Mouse (Mus musculus) forebrain, embryonic 15.5 days (tissue): Measurements from ENCODE around the gene Ccdc22. TPM values are rescaled to one million over a fixed set of nuclear protein-coding genes. Genes with fewer than 3 reads are reported as not detected.

Experiments
- ATAC-seq: fragments of 200-750 bp; cut with Nextera tagmentation; replicated peaks from 2 replicates; pipeline ENCODE4 v1.8.0; 2017; ENCODE audit warnings: mild to moderate bottlenecking, moderate TSS enrichment, moderate library complexity
- H3K27ac ChIP-seq: fragments of 300-500 bp; sonication (generic); replicated peaks from 2 replicates; pipeline ENCODE4 v1.5.1; 2015; ENCODE audit warnings: mild to moderate bottlenecking, inconsistent platforms
- H3K27me3 ChIP-seq: fragments of 300-500 bp; sonication (generic); 2 replicates; pipeline ENCODE4 v1.6.1; 2015; ENCODE audit warnings: inconsistent platforms
- H3K36me3 ChIP-seq: fragments of 300-500 bp; sonication (generic); 2 replicates; pipeline ENCODE4 v1.6.1; 2015; ENCODE audit warnings: mild to moderate bottlenecking, inconsistent platforms
- H3K4me1 ChIP-seq: fragments of 300-500 bp; sonication (generic); 2 replicates; pipeline ENCODE4 v1.6.1; 2015; ENCODE audit warnings: inconsistent platforms
- H3K4me2 ChIP-seq: fragments of 300-500 bp; sonication (generic); replicated peaks from 2 replicates; pipeline ENCODE4 v1.6.1; 2015; ENCODE audit warnings: mild to moderate bottlenecking, inconsistent platforms
- H3K4me3 ChIP-seq: fragments of 300-500 bp; sonication (generic); 2 replicates; pipeline ENCODE4 v1.5.1; 2015; ENCODE audit warnings: mild to moderate bottlenecking, inconsistent platforms
- H3K9ac ChIP-seq: fragments of 300-500 bp; sonication (generic); replicated peaks from 2 replicates; pipeline ENCODE4 v1.6.1; 2015; ENCODE audit warnings: mild to moderate bottlenecking, inconsistent platforms
- H3K9me3 ChIP-seq: fragments of 300-500 bp; sonication (generic); 2 replicates; pipeline ENCODE4 v1.6.1; 2016; ENCODE audit warnings: inconsistent platforms
- WGBS: fragments of 180-500 bp; shearing (Covaris S2); methylation state at CpG from one replicate; pipeline ENCODE4 v1.1.7; 2015; ENCODE audit warnings: mixed read lengths; 5-methylcytosine and 5-hydroxymethylcytosine counted together
- polyA plus RNA-seq: library from polyadenylated mRNA; unstranded; fragments of >200 nt; fragmentation: Nextera tagmentation; extraction: Ambion mirVana; gene quantifications from 2 replicates; pipeline ENCODE4 v1.2.1, GENCODE M21; 2015

The Ccdc22 gene
- polyA plus RNA-seq, result 40.5 and 42.4 TPM in 2 replicates

- Histone ChIP-seq H3K9me3 (no peaks in the 10 kb centered on the region), H3K27ac (peak within 1 kb of the TSS; percentile 60), H3K4me3 (peak within 1 kb of the TSS; percentile 53), H3K4me1 (peaks cover 10% of the 10 kb centered on the region), H3K4me2 (peak within 1 kb of the TSS; percentile 45), H3K9ac (peak within 1 kb of the TSS; percentile 58), H3K36me3 (no peaks in the 10 kb centered on the region), H3K27me3 (no peaks in the 10 kb centered on the region)
- WGBS, result 20% methylated on average over 28 of the region's 28 CpGs
- peak; percentile 94 for ATAC-seq
Observed at GRCm38 (mm10) chrX:7604879-7605574, at the start of gene Ccdc22. TSS of gene Ccdc22 (minus strand) at chrX:7605517.

DNA sequence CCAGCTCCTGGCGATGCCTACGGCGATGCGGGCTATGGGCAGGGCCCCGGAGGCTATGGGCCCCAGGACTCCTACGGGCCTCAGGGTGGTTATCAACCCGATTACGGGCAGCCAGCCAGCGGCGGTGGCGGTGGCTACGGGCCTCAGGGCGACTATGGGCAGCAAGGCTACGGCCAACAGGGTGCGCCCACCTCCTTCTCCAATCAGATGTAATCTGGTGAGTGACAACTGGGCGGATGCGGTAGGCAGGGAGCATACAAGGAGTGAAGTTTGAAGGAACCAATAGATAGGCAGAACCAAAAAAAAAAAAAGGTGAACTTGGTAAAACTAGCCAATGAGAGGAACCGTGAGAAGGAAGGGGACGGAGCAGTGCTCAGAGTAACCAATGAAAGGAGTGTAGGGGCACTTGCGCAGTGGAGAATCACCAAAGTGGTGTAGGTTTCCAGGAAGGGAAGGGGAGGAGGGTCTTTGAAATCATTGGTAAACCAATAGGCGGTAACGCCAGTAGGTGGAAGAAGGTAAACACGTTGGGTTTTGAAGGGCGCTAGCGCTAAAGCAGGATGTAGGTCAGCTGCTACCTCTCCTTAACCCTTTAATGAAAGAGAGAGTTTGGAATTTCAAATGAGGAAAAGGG lies 43.5 kb upstream of the Ccdc22 start:
- WGBS, result 20% methylated on average over 25 of the region's 25 CpGs

GRCm38 (mm10) chrX:7645349-7645748 lies 40.0 kb upstream of the Ccdc22 start:
- Histone ChIP-seq H3K9ac (no peak overlapping the region), H3K4me2 (no peak overlapping the region), H3K4me3 (no peak overlapping the region), H3K27ac (no peak overlapping the region), H3K36me3 (peaks cover 8% of the 10 kb centered on the region; the same call in 1 of the 2 replicates), H3K9me3 (no peaks in the 10 kb centered on the region), H3K27me3 (no peaks in the 10 kb centered on the region), H3K4me1 (peaks cover 18% of the 10 kb centered on the region)
- no peak for ATAC-seq
- WGBS, result 9% methylated on average over 5 of the region's 5 CpGs

More for the DNA sequence above, 43.5 kb upstream of the Ccdc22 start:
- ATAC-seq, result peak; percentile 97
- H3K9me3 ChIP-seq, result no peaks in the 10 kb centered on the region
- H3K9ac ChIP-seq, result peak overlapping the region; percentile 49
- peaks cover 13% of the 10 kb centered on the region; the same call in 1 of the 2 replicates for H3K36me3 ChIP-seq
- peak overlapping the region; percentile 42 for H3K4me3 ChIP-seq
- peaks cover 12% of the 10 kb centered on the region; the same call in 1 of the 2 replicates for H3K4me1 ChIP-seq
- H3K27ac ChIP-seq, result peak overlapping the region; percentile 80
- no peaks in the 10 kb centered on the region for H3K27me3 ChIP-seq
- peak overlapping the region; percentile 52 for H3K4me2 ChIP-seq

DNA sequence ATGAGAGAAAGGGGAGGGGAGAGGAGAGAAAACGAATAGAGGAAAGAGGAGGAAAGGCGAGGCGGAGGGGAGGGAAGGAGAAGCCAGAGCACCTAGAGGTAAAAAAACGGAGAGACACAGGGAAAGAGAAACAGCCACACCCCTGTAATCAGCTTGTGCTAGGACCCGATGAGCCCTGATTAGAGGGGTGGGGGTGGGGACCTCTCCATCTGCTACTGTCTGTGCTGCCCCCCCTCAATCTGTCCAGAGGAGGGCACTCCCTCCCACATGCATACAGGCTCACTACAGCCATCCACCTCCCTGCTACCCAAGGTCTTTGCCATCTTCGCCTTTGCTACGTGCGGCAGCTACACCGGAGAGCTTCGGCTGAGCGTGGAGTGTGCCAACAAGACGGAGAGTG lies 35.5 kb upstream of the Ccdc22 start:
- peak overlapping the region; percentile 22 for H3K4me3 ChIP-seq
- no peaks in the 10 kb centered on the region for H3K27me3 ChIP-seq
- H3K4me2 ChIP-seq, result peak overlapping the region; percentile 54
- 53% methylated on average over 10 of the region's 12 CpGs for WGBS
- H3K36me3 ChIP-seq, result peaks cover 8% of the 10 kb centered on the region; the same call in 1 of the 2 replicates
- 0 out of 2 replicates have a peak, but pooled peaks have one; percentile 15 for ATAC-seq
- 0 out of 2 replicates have a peak overlapping the region, but pooled peaks have one; percentile 4 for H3K27ac ChIP-seq
- peaks cover 11% of the 10 kb centered on the region for H3K4me1 ChIP-seq
- H3K9me3 ChIP-seq, result no peaks in the 10 kb centered on the region
- H3K9ac ChIP-seq, result peak overlapping the region; percentile 23

- H3K4me3 ChIP-seq, result peak overlapping the region; percentile 60
- peak overlapping the region; percentile 86 for H3K27ac ChIP-seq
- H3K36me3 ChIP-seq, result peaks cover 6% of the 10 kb centered on the region; the same call in 1 of the 2 replicates
- WGBS, result 22% methylated on average over 13 of the region's 13 CpGs
- no peaks in the 10 kb centered on the region for H3K9me3 ChIP-seq
- peak overlapping the region; percentile 67 for H3K9ac ChIP-seq
- peaks cover 11% of the 10 kb centered on the region for H3K4me1 ChIP-seq
- H3K27me3 ChIP-seq, result no peaks in the 10 kb centered on the region
- peak overlapping the region; percentile 54 for H3K4me2 ChIP-seq
- peak; percentile 26 for ATAC-seq
Observed at GRCm38 (mm10) chrX:7639536-7640325, 34.4 kb upstream of the Ccdc22 start.

- Histone ChIP-seq H3K4me3 (peak within 1 kb of the TSS; percentile 60), H3K36me3 (no peaks in the 10 kb centered on the region; the same call in 1 of the 2 replicates), H3K27ac (peak within 1 kb of the TSS; percentile 86), H3K4me2 (peak within 1 kb of the TSS; percentile 54), H3K27me3 (no peaks in the 10 kb centered on the region), H3K9me3 (no peaks in the 10 kb centered on the region), H3K9ac (peak within 1 kb of the TSS; percentile 67), H3K4me1 (peaks cover 11% of the 10 kb centered on the region)
- WGBS, result 11% methylated on average over 42 of the region's 42 CpGs
- peak; percentile 87 for ATAC-seq
Observed at GRCm38 (mm10) chrX:7638401-7639091, 33.2 kb upstream of the Ccdc22 start, which contains the start of gene Syp. TSS of gene Syp (plus strand) at chrX:7638471.

DNA sequence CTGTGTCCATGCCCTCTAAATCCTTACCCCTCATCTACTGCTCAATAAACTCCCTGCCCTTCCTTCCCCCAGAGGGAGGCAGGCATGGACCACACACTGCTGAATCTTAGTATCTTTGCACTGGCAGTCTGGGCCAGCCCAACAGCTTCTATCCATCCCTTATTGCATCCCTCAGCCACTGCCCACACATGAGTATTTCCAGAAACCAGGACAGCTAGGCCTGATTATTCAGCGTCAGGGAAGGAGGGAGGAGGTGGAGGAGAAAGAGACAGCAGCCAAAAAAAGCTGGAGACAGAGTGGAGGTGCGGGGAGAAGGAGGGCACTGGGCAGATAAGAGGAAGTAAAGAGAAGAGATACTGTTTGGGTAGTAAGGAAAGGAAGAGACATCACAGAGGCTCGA lies 29.8 kb upstream of the Ccdc22 start:
- 75% methylated on average over 3 of the region's 3 CpGs for WGBS
- no peak for ATAC-seq
- no peaks in the 10 kb centered on the region for H3K9me3 ChIP-seq

GRCm38 (mm10) chrX:7632560-7632959 lies 27.2 kb upstream of the Ccdc22 start:
- Histone ChIP-seq H3K9me3 (no peaks in the 10 kb centered on the region), H3K36me3 (no peaks in the 10 kb centered on the region), H3K4me2 (no peak overlapping the region), H3K27ac (no peak overlapping the region), H3K27me3 (no peaks in the 10 kb centered on the region), H3K4me3 (no peak overlapping the region), H3K4me1 (no peaks in the 10 kb centered on the region), H3K9ac (no peak overlapping the region)
- WGBS, result 91% methylated on average over 6 of the region's 6 CpGs
- no peak for ATAC-seq

More for the DNA sequence above, 29.8 kb upstream of the Ccdc22 start:
- no peak overlapping the region for H3K9ac ChIP-seq
- peaks cover 5% of the 10 kb centered on the region; the same call in 1 of the 2 replicates for H3K4me1 ChIP-seq
- H3K27ac ChIP-seq, result no peak overlapping the region
- no peaks in the 10 kb centered on the region for H3K36me3 ChIP-seq
- no peaks in the 10 kb centered on the region for H3K27me3 ChIP-seq
- no peak overlapping the region for H3K4me3 ChIP-seq
- H3K4me2 ChIP-seq, result no peak overlapping the region

DNA sequence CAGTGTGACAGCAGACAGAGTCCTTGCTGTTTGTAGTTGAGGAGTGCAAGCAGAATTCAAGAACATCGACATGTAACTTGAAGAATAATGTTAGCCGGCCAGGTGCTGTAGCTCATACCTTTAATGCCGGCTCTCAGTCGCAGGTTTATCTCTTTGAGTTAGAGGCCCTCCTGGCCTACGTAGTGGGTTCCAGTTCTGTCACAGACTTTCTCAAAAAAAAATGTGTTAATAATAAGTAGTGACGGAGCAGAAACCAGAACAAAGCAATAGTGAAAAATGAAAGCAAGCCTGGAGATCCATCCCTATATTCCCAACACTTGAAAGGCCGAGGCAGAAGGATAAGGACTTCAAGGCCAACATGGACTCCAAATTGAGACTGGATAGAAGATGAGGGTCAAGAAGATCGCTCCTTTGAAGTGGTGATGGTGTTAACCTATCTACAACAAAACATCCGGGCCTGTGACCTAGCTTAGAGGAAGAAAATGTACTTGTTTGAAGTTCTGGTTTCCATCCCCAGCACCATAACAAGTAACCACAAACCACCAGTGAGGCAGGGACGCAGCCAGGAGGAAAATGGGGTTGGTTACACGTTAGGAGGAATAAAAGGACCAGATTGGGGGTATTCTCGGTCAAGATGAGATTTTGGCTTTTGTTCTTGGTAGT lies 12.7 kb upstream of the Ccdc22 start:
- H3K4me2 ChIP-seq, result no peak overlapping the region
- no peaks in the 10 kb centered on the region for H3K9me3 ChIP-seq
- no peaks in the 10 kb centered on the region for H3K36me3 ChIP-seq
- H3K27me3 ChIP-seq, result no peaks in the 10 kb centered on the region
- 83% methylated on average over 12 of the region's 12 CpGs for WGBS
- ATAC-seq, result no peak
- H3K27ac ChIP-seq, result no peak overlapping the region
- H3K4me1 ChIP-seq, result no peaks in the 10 kb centered on the region
- no peak overlapping the region for H3K4me3 ChIP-seq
- H3K9ac ChIP-seq, result no peak overlapping the region

DNA sequence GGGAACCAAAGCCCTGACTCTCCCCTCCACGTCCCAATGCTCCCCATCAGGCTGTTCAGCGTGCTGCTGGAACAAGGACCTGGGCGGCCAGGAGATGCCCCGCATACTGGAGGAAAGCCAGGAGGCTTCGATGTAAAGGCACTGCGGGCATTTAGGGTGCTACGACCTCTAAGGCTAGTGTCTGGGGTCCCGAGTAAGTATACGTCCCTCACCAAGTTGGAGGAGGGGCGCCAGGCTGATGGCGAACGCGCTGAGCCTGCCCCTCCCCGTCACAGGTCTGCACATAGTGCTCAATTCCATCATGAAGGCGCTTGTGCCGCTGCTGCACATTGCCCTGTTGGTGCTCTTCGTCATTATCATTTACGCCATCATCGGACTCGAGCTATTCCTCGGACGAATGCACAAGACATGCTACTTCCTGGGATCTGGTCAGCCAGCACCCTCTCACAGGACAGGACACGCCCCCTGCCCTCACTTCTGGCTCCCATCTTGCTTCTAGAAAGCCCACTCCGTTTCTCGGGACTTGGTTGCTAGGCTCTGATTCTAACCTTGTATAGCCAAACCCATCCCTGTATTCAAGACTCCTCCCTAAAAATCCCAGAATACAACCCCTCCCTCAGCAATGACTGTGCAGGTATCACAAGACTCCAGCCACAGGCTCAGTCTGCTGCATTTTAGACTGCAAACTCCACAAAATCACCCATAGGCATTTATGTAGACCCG lies 5.4 kb upstream of the Ccdc22 start:
- H3K9ac ChIP-seq, result peak overlapping the region; percentile 49
- ATAC-seq, result peak; percentile 77
- H3K36me3 ChIP-seq, result no peaks in the 10 kb centered on the region
- H3K27me3 ChIP-seq, result no peaks in the 10 kb centered on the region
- H3K4me3 ChIP-seq, result peak overlapping the region; percentile 47
- H3K4me2 ChIP-seq, result peak overlapping the region; percentile 69
- H3K9me3 ChIP-seq, result no peaks in the 10 kb centered on the region
- 17% methylated on average over 26 of the region's 26 CpGs for WGBS
- H3K27ac ChIP-seq, result no peak overlapping the region; the same call in 1 of the 2 replicates
- H3K4me1 ChIP-seq, result no peaks in the 10 kb centered on the region
